In genomic region chr11:106160841-106161721, GRCm38 (mm10) we compare ENCODE assay signal across 8 mouse cellular contexts. TPM values are rescaled to one million over a fixed set of nuclear protein-coding genes. Genes with fewer than 3 reads are reported as not detected.
DNase-seq lines count a peak whose midpoint lies in the region; ATAC-seq and TF ChIP-seq lines count a peak whose summit lies in the region.

Gm10840 (plus strand) TSS chr11:106160850.
Limd2 (minus strand) TSS chr11:106160860.

- peak within 1 kb of the TSS; percentile 90 for H3K9ac ChIP-seq in kidney, postnatal 0 days (ENCODE audit: low read depth, low read length)
- H3K9ac ChIP-seq in midbrain, embryonic 16.5 days (ENCODE audit: low read depth, low read length), result peak within 1 kb of the TSS; percentile 96

- H3K9me3 ChIP-seq in kidney, postnatal 0 days (replicated peaks; ENCODE audit: low read length), result no peaks in the 10 kb centered on the region
- H3K9me3 ChIP-seq in midbrain, embryonic 16.5 days (replicated peaks; ENCODE audit: control insufficient read depth, low read length, poor library complexity, severe bottlenecking), result no peaks in the 10 kb centered on the region

- WGBS in kidney, postnatal 0 days, result 33% methylated on average over 22 of the region's 22 CpGs
- 21% methylated on average over 22 of the region's 22 CpGs for WGBS in midbrain, embryonic 16.5 days

- peaks cover 17% of the 10 kb centered on the region; the same call in 1 of the 2 replicates for H3K36me3 ChIP-seq in kidney, postnatal 0 days (ENCODE audit: insufficient read depth, low read length)
- H3K36me3 ChIP-seq in midbrain, embryonic 16.5 days (ENCODE audit: control insufficient read depth, insufficient read depth, low read length), result peaks cover 23% of the 10 kb centered on the region

- H3K4me3 ChIP-seq in kidney, postnatal 0 days (replicated peaks; ENCODE audit: low read depth, low read length), result peak within 1 kb of the TSS; percentile 70
- H3K4me3 ChIP-seq in midbrain, embryonic 16.5 days (ENCODE audit: low read depth, low read length), result peak within 1 kb of the TSS; percentile 78

- no peak for TF ChIP-seq CTCF in kidney, postnatal 0 days (IDR thresholded peaks at IDR 0.05; ENCODE audit: low read depth)

- ATAC-seq in kidney, postnatal 0 days (replicated peaks; ENCODE audit: low FRiP score, low read depth), result 0 out of 2 replicates have a peak, but pooled peaks have one; percentile 6
- peak; percentile 33 for ATAC-seq in midbrain, embryonic 16.5 days

- H3K27me3 ChIP-seq in kidney, postnatal 0 days (ENCODE audit: insufficient read depth, low read length), result no peaks in the 10 kb centered on the region
- H3K27me3 ChIP-seq in midbrain, embryonic 16.5 days (ENCODE audit: control insufficient read depth, insufficient read depth, low read depth, low read length), result no peaks in the 10 kb centered on the region

- peak; percentile 56 for DNase-seq in adrenal gland, postnatal 14 days
- no peak for DNase-seq in adrenal gland, adult 8-10 months
- DNase-seq in cerebellum, adult 8-10 months, result peak; percentile 74
- DNase-seq in frontal cortex, postnatal 25 days (ENCODE audit: low spot score in 2 of 2), result peak; percentile 74 to 77
- DNase-seq in kidney, postnatal 0 days (ENCODE audit: low spot score), result peak; percentile 64
- peak; percentile 42 for DNase-seq in liver
- DNase-seq in telencephalon, adult 2 months (ENCODE audit: low read depth, low spot score), result peak; percentile 96

- peaks cover 14% of the 10 kb centered on the region; the same call in 1 of the 2 replicates for H3K4me1 ChIP-seq in kidney, postnatal 0 days (replicated peaks; ENCODE audit: insufficient read depth, low read length)
- H3K4me1 ChIP-seq in midbrain, embryonic 16.5 days (ENCODE audit: control insufficient read depth, insufficient read depth, low read length), result peaks cover 26% of the 10 kb centered on the region

- H3K27ac ChIP-seq in kidney, postnatal 0 days, result peak within 1 kb of the TSS; percentile 89
- peak within 1 kb of the TSS; percentile 98 for H3K27ac ChIP-seq in midbrain, embryonic 16.5 days (ENCODE audit: low read length)

- H3K4me2 ChIP-seq in kidney, postnatal 0 days (ENCODE audit: low read length), result peak within 1 kb of the TSS; percentile 94
- H3K4me2 ChIP-seq in midbrain, embryonic 16.5 days (ENCODE audit: low read length), result peak within 1 kb of the TSS; percentile 93

RNA-seq across cellular contexts. Expression of gene Gm10840, which starts in this region (rescaled TPM):
- total RNA-seq in adrenal gland, postnatal 14 days (2021), result not detected in 2 replicates
- not detected for total RNA-seq in adrenal gland, adult 8-10 months (2022)
- polyA plus RNA-seq in kidney, postnatal 0 days (2015; fragmentation: Nextera tagmentation; extraction: Ambion mirVana), result not detected in 2 replicates
- polyA plus RNA-seq in midbrain, embryonic 16.5 days (2015; fragmentation: Nextera tagmentation; extraction: Ambion mirVana), result not detected in 2 replicates

RNA-seq across cellular contexts. Expression of gene Limd2, which starts in this region (rescaled TPM):
- total RNA-seq in adrenal gland, postnatal 14 days (2021), result 21.1 and 59.4 TPM in 2 replicates
- 10 to 100 TPM in 3 of 4 experiments, 1 to 10 TPM in 1; 9.6 to 18.9 (median 14.3) TPM for total RNA-seq in adrenal gland, adult 8-10 months (2022)
- polyA plus RNA-seq in kidney, postnatal 0 days (2015; fragmentation: Nextera tagmentation; extraction: Ambion mirVana), result 132 and 140 TPM in 2 replicates
- polyA plus RNA-seq in midbrain, embryonic 16.5 days (2015; fragmentation: Nextera tagmentation; extraction: Ambion mirVana), result 143 and 158 TPM in 2 replicates
